Mouse (Mus musculus): ENCODE results near the gene Cldn24. TPM values are rescaled to one million over a fixed set of nuclear protein-coding genes. Genes with fewer than 3 reads are reported as not detected.

Cldn24 gene
- polyA plus RNA-seq, 1 experiment: not detected

GRCm38 (mm10) chr8:47784436-47784835, 37.5 kb upstream of the Cldn24 start:
- H3K27me3 ChIP-seq (replicated peaks; ENCODE audit: control insufficient read depth, insufficient read depth, low read length): no peaks in the 10 kb centered on the region
- no peak for DNase-seq
- no peak overlapping the region for H3K27ac ChIP-seq (ENCODE audit: insufficient read depth, low read depth, low read length)
- no peaks in the 10 kb centered on the region for H3K36me3 ChIP-seq (ENCODE audit: control insufficient read depth, insufficient read depth, low read length)
- no peaks in the 10 kb centered on the region; the same call in 1 of the 2 replicates for H3K4me1 ChIP-seq (ENCODE audit: control insufficient read depth, insufficient read depth, low read length)
- WGBS: 77% methylated on average over 7 of the region's 7 CpGs
- TF ChIP-seq CTCF (conservative IDR thresholded peaks at IDR 0.05; ENCODE audit: insufficient read depth, insufficient read length, low read depth, low read length): no peak
- no peak for TF ChIP-seq POLR2A (IDR thresholded peaks at IDR 0.05; ENCODE audit: low read depth, low read length)
- no peak overlapping the region for H3K4me3 ChIP-seq (ENCODE audit: insufficient read depth, low read depth, low read length)

GRCm38 (mm10) chr8:47786323-47786722, 35.6 kb upstream of the Cldn24 start:
- no peaks in the 10 kb centered on the region for H3K4me1 ChIP-seq (ENCODE audit: control insufficient read depth, insufficient read depth, low read length)
- H3K27me3 ChIP-seq (replicated peaks; ENCODE audit: control insufficient read depth, insufficient read depth, low read length): no peaks in the 10 kb centered on the region
- 87% methylated on average over 15 of the region's 15 CpGs for WGBS
- no peak for DNase-seq
- no peaks in the 10 kb centered on the region for H3K36me3 ChIP-seq (ENCODE audit: control insufficient read depth, insufficient read depth, low read length)
- no peak overlapping the region for H3K27ac ChIP-seq (ENCODE audit: insufficient read depth, low read depth, low read length)
- H3K4me3 ChIP-seq (ENCODE audit: insufficient read depth, low read depth, low read length): no peak overlapping the region
- TF ChIP-seq CTCF (conservative IDR thresholded peaks at IDR 0.05; ENCODE audit: insufficient read depth, insufficient read length, low read depth, low read length) (no peak), POLR2A (IDR thresholded peaks at IDR 0.05; ENCODE audit: low read depth, low read length) (no peak)

- no peak for DNase-seq
- no peak for TF ChIP-seq POLR2A (IDR thresholded peaks at IDR 0.05; ENCODE audit: low read depth, low read length)
- no peak for TF ChIP-seq CTCF (conservative IDR thresholded peaks at IDR 0.05; ENCODE audit: insufficient read depth, insufficient read length, low read depth, low read length)
Observed at GRCm38 (mm10) chr8:47787705-47788104, 34.2 kb upstream of the Cldn24 start.

GRCm38 (mm10) chr8:47791986-47792385, 30.0 kb upstream of the Cldn24 start:
- no peak for DNase-seq
- WGBS: 71% methylated on average over 9 of the region's 9 CpGs
- TF ChIP-seq CTCF (conservative IDR thresholded peaks at IDR 0.05; ENCODE audit: insufficient read depth, insufficient read length, low read depth, low read length): no peak
- TF ChIP-seq POLR2A (IDR thresholded peaks at IDR 0.05; ENCODE audit: low read depth, low read length): no peak
- Histone ChIP-seq H3K27ac (ENCODE audit: insufficient read depth, low read depth, low read length) (no peak overlapping the region), H3K4me3 (ENCODE audit: insufficient read depth, low read depth, low read length) (no peak overlapping the region), H3K4me1 (ENCODE audit: control insufficient read depth, insufficient read depth, low read length) (no peaks in the 10 kb centered on the region), H3K36me3 (ENCODE audit: control insufficient read depth, insufficient read depth, low read length) (no peaks in the 10 kb centered on the region), H3K27me3 (replicated peaks; ENCODE audit: control insufficient read depth, insufficient read depth, low read length) (no peaks in the 10 kb centered on the region)

More at GRCm38 (mm10) chr8:47787705-47788104, 34.2 kb upstream of the Cldn24 start:
- no peak overlapping the region for H3K4me3 ChIP-seq (ENCODE audit: insufficient read depth, low read depth, low read length)
- no peaks in the 10 kb centered on the region for H3K27me3 ChIP-seq (replicated peaks; ENCODE audit: control insufficient read depth, insufficient read depth, low read length)
- H3K4me1 ChIP-seq (ENCODE audit: control insufficient read depth, insufficient read depth, low read length): no peaks in the 10 kb centered on the region
- no peaks in the 10 kb centered on the region for H3K36me3 ChIP-seq (ENCODE audit: control insufficient read depth, insufficient read depth, low read length)
- no peak overlapping the region for H3K27ac ChIP-seq (ENCODE audit: insufficient read depth, low read depth, low read length)
- 43% methylated on average over 10 of the region's 10 CpGs for WGBS

GRCm38 (mm10) chr8:47799438-47799837, 22.5 kb upstream of the Cldn24 start:
- H3K4me3 ChIP-seq (ENCODE audit: insufficient read depth, low read depth, low read length): no peak overlapping the region
- no peaks in the 10 kb centered on the region for H3K27me3 ChIP-seq (replicated peaks; ENCODE audit: control insufficient read depth, insufficient read depth, low read length)
- H3K4me1 ChIP-seq (ENCODE audit: control insufficient read depth, insufficient read depth, low read length): no peaks in the 10 kb centered on the region
- no peaks in the 10 kb centered on the region for H3K36me3 ChIP-seq (ENCODE audit: control insufficient read depth, insufficient read depth, low read length)
- WGBS: 40% methylated on average over 6 of the region's 6 CpGs
- no peak for DNase-seq
- no peak overlapping the region for H3K27ac ChIP-seq (ENCODE audit: insufficient read depth, low read depth, low read length)
- TF ChIP-seq CTCF (conservative IDR thresholded peaks at IDR 0.05; ENCODE audit: insufficient read depth, insufficient read length, low read depth, low read length): no peak
- TF ChIP-seq POLR2A (IDR thresholded peaks at IDR 0.05; ENCODE audit: low read depth, low read length): no peak

- H3K4me3 ChIP-seq (ENCODE audit: insufficient read depth, low read depth, low read length): no peak overlapping the region
- no peaks in the 10 kb centered on the region for H3K4me1 ChIP-seq (ENCODE audit: control insufficient read depth, insufficient read depth, low read length)
- DNase-seq: no peak
- no peak overlapping the region for H3K27ac ChIP-seq (ENCODE audit: insufficient read depth, low read depth, low read length)
- no peak for TF ChIP-seq POLR2A (IDR thresholded peaks at IDR 0.05; ENCODE audit: low read depth, low read length)
- no peak for TF ChIP-seq CTCF (conservative IDR thresholded peaks at IDR 0.05; ENCODE audit: insufficient read depth, insufficient read length, low read depth, low read length)
- WGBS: 71% methylated on average over 2 of the region's 2 CpGs
- H3K27me3 ChIP-seq (replicated peaks; ENCODE audit: control insufficient read depth, insufficient read depth, low read length): no peaks in the 10 kb centered on the region
- H3K36me3 ChIP-seq (ENCODE audit: control insufficient read depth, insufficient read depth, low read length): no peaks in the 10 kb centered on the region
Observed at GRCm38 (mm10) chr8:47802349-47802748, 19.6 kb upstream of the Cldn24 start.

GRCm38 (mm10) chr8:47804262-47804661, 17.7 kb upstream of the Cldn24 start:
- DNase-seq: no peak
- Histone ChIP-seq H3K27ac (ENCODE audit: insufficient read depth, low read depth, low read length) (no peak overlapping the region), H3K4me1 (ENCODE audit: control insufficient read depth, insufficient read depth, low read length) (no peaks in the 10 kb centered on the region), H3K36me3 (ENCODE audit: control insufficient read depth, insufficient read depth, low read length) (no peaks in the 10 kb centered on the region), H3K4me3 (ENCODE audit: insufficient read depth, low read depth, low read length) (no peak overlapping the region), H3K27me3 (replicated peaks; ENCODE audit: control insufficient read depth, insufficient read depth, low read length) (no peaks in the 10 kb centered on the region)
- TF ChIP-seq POLR2A (IDR thresholded peaks at IDR 0.05; ENCODE audit: low read depth, low read length) (no peak), CTCF (conservative IDR thresholded peaks at IDR 0.05; ENCODE audit: insufficient read depth, insufficient read length, low read depth, low read length) (no peak)
- 92% methylated on average over 1 of the region's 1 CpGs for WGBS

Measured in kidney, adult 2 months (tissue).